Mouse (Mus musculus) kidney, adult 8-10 months (tissue): Measurements from ENCODE around the gene Nufip1.
A peak's percentile ranks its signal among the peaks of the same experiment; 100 is the strongest.

Experiments used
- DNase-seq, 2 experiments: peaks; one replicate each; pipeline ENCODE4 v3.0.0; 2022

The Nufip1 gene

DNA sequence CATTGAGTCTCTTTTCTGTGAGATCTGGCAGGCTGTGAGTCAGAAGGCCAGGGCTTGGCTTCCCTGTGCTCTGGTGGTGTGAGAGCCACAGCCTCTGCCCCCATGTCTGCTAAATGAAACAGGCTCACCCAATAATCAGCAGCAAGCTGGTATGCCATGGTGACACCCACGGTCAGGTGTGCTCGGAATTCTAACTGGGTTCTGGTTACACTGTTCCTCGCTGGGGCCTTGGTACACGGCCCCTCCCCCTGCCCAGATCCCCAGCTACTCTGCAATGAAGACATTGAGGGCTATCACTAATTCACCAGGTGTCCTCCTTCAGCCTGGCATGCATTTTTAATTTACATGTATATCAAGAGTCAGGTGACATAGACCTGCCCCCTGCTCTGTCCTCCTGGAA lies 75.6 kb downstream of the Nufip1 start:
- DNase-seq: peak; percentile 20 to 30
